Comparison of ENCODE assay signal across 15 mouse cellular contexts in the genomic region with DNA sequence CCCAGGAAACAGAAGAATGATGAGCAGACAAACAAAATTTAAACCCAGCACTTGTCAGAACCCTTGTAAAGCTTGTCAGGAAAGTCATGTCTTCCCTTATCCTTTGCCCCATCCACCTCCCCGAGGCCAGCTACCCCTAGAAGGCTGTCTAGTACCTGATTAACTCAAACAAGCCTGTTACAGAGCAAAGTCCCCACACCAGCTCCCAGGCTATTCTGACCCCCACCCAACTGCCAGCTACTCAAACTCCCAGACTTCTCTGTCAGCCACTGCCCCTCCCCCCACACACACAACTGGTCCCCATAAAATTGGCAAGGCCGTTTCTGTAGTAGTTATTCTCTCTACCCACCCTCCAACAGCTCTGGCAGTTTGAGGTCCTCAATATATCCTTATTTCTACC. TPM values are rescaled to one million over a fixed set of nuclear protein-coding genes. Genes with fewer than 3 reads are reported as not detected.
DNase-seq lines count a peak whose midpoint lies in the region; ATAC-seq and TF ChIP-seq lines count a peak whose summit lies in the region.
"Had no signal": no experiment of that assay in that cellular context is flagged by ENCODE, and none has a peak within 500 bp of the region (broad histone marks: within the 10 kb centered on the region; RNA-seq: fewer than 3 reads in every experiment).

No protein-coding gene starts in this region.

- no peaks in the 10 kb centered on the region for H3K4me1 ChIP-seq in intestine, embryonic 14.5 days (replicated peaks; ENCODE audit: control insufficient read depth, insufficient read depth, low read length)
- no peaks in the 10 kb centered on the region for H3K4me1 ChIP-seq in kidney, adult 2 months (ENCODE audit: control insufficient read depth, insufficient read depth, low read length)
- peaks cover 0 to 7% of the 10 kb centered on the region in 2 experiments; a peak in 1 of 4 replicates for H3K4me1 ChIP-seq in liver, embryonic 14.5 days (replicated peaks; ENCODE audit: control insufficient read depth in 2 of 2, insufficient read depth in 2 of 2, low read length in 1 of 2)
- H3K4me1 ChIP-seq: forebrain, embryonic 10.5 days; hindbrain, embryonic 15.5 days; midbrain, embryonic 15.5 days had no signal

- DNase-seq in intestine, embryonic 14.5 days (ENCODE audit: low spot score) = no peak
- DNase-seq in kidney, adult 2 months = peak; percentile 91
- peak; percentile 82 to 91 for DNase-seq in kidney, postnatal 25 days
- peak in 1 of 3 experiments; percentile 23 for DNase-seq in liver, embryonic 14.5 days (ENCODE audit: low read depth in 3 of 3, low spot score in 3 of 3)
- no peak for DNase-seq in MN1 (ENCODE audit: low spot score)
- no peak for DNase-seq in frontal cortex, postnatal 36 days (ENCODE audit: low spot score in 2 of 2)
- no peak for DNase-seq in heart, adult 11 months
- DNase-seq in cerebellum, adult 11-12 months = no peak
- DNase-seq: cerebellum, adult 11 months; lung, adult 2 months; right cerebral cortex, adult 18-20 months had no signal

- H3K4me3 ChIP-seq in intestine, embryonic 14.5 days (ENCODE audit: low read depth, low read length) = no peak overlapping the region
- no peak overlapping the region for H3K4me3 ChIP-seq in kidney, adult 2 months (ENCODE audit: insufficient read depth, low read depth, low read length)
- H3K4me3 ChIP-seq in liver, embryonic 14.5 days (ENCODE audit: insufficient read depth in 1 of 2, low read depth in 2 of 2, low read length in 2 of 2) = no peak overlapping the region
- H3K4me3 ChIP-seq: forebrain, embryonic 10.5 days; hindbrain, embryonic 15.5 days; midbrain, embryonic 15.5 days had no signal

- H3K36me3 ChIP-seq in intestine, embryonic 14.5 days (ENCODE audit: control insufficient read depth, insufficient read depth, low read length) = peaks cover 40% of the 10 kb centered on the region
- H3K36me3 ChIP-seq in kidney, adult 2 months (ENCODE audit: control insufficient read depth, insufficient read depth, low read length) = peaks cover 4% of the 10 kb centered on the region; the same call in 1 of the 2 replicates
- peaks cover 6% of the 10 kb centered on the region; the same call in 1 of the 2 replicates for H3K36me3 ChIP-seq in liver, embryonic 14.5 days (replicated peaks; ENCODE audit: control insufficient read depth, insufficient read depth, low read depth)

- H3K27me3 ChIP-seq in intestine, embryonic 14.5 days (replicated peaks; ENCODE audit: control insufficient read depth, insufficient read depth, low read length) = no peaks in the 10 kb centered on the region
- H3K27me3 ChIP-seq in kidney, adult 2 months (replicated peaks; ENCODE audit: control insufficient read depth, insufficient read depth, low read length) = no peaks in the 10 kb centered on the region
- H3K27me3 ChIP-seq in liver, embryonic 14.5 days (ENCODE audit: control insufficient read depth, insufficient read depth, low read length) = no peaks in the 10 kb centered on the region
- H3K27me3 ChIP-seq: hindbrain, embryonic 15.5 days; midbrain, embryonic 15.5 days had no signal

- no peak for TF ChIP-seq POLR2A in kidney, adult 2 months (IDR thresholded peaks at IDR 0.05; ENCODE audit: low read depth, low read length)

- H3K9me3 ChIP-seq in intestine, embryonic 14.5 days (ENCODE audit: control insufficient read depth, low read length) = no peaks in the 10 kb centered on the region
- no peaks in the 10 kb centered on the region for H3K9me3 ChIP-seq in liver, embryonic 14.5 days (ENCODE audit: control insufficient read depth, low read length)
- H3K9me3 ChIP-seq: forebrain, embryonic 10.5 days; hindbrain, embryonic 15.5 days; midbrain, embryonic 15.5 days had no signal

- H3K4me2 ChIP-seq in intestine, embryonic 14.5 days (ENCODE audit: low read length) = no peak overlapping the region
- peak overlapping the region; percentile 31 for H3K4me2 ChIP-seq in liver, embryonic 14.5 days (ENCODE audit: low read depth)
- H3K4me2 ChIP-seq: hindbrain, embryonic 15.5 days; midbrain, embryonic 15.5 days had no signal

- no peak for TF ChIP-seq EP300 in liver, embryonic 14.5 days (IDR thresholded peaks at IDR 0.05; ENCODE audit: low read depth)

- no peak overlapping the region for H3K27ac ChIP-seq in intestine, embryonic 14.5 days (ENCODE audit: low read depth)
- H3K27ac ChIP-seq in kidney, adult 2 months (ENCODE audit: insufficient read depth, low read depth, low read length) = peak overlapping the region; percentile 65; the same call in 1 of the 2 replicates
- H3K27ac ChIP-seq in liver, embryonic 14.5 days = no peak overlapping the region
- H3K27ac ChIP-seq: forebrain, embryonic 10.5 days; hindbrain, embryonic 15.5 days; macrophage; midbrain, embryonic 15.5 days had no signal

- 19% methylated on average over 2 of the region's 2 CpGs for WGBS in intestine, embryonic 14.5 days
- 35% methylated on average over 2 of the region's 2 CpGs for WGBS in kidney, adult 2 months
- WGBS in liver, embryonic 14.5 days (ENCODE audit: insufficient replicate concordance) = 22% methylated on average over 2 of the region's 2 CpGs

- H3K9ac ChIP-seq in intestine, embryonic 14.5 days (ENCODE audit: low read length) = no peak overlapping the region
- H3K9ac ChIP-seq in liver, embryonic 14.5 days (replicated peaks) = no peak overlapping the region
- H3K9ac ChIP-seq: hindbrain, embryonic 15.5 days; midbrain, embryonic 15.5 days had no signal

- peak; percentile 87 for ATAC-seq in intestine, embryonic 14.5 days (replicated peaks; ENCODE audit: low FRiP score, low TSS enrichment, low read depth)
- peak; percentile 79; the same call in 1 of the 2 replicates for ATAC-seq in liver, embryonic 14.5 days (ENCODE audit: insufficient read depth)
- ATAC-seq: midbrain, embryonic 15.5 days had no signal

- TF ChIP-seq CTCF in kidney, adult 2 months (conservative IDR thresholded peaks at IDR 0.05; ENCODE audit: insufficient read depth, insufficient read length, low read depth, low read length) = no peak
- no peak for TF ChIP-seq CTCF in liver, embryonic 14.5 days (IDR thresholded peaks at IDR 0.05; ENCODE audit: low read depth)

RNA-seq across cellular contexts. Expression of a gene that starts 21.3 kb away (rescaled TPM):
- polyA plus RNA-seq in intestine, embryonic 14.5 days (2014; fragmentation: Nextera tagmentation; extraction: Ambion mirVana) = 36.9 and 40.5 TPM in 2 replicates
- 11.9 and 13.6 TPM in 2 replicates for polyA plus RNA-seq in kidney, adult 2 months (2012; rRNA removed)
- polyA plus RNA-seq in liver, embryonic 14.5 days (2012; rRNA removed) = 3.6 and 5.1 TPM in 2 replicates
- 12.3 and 13.4 TPM in 2 replicates for polyA plus RNA-seq in liver, embryonic 14.5 days (2014; fragmentation: Nextera tagmentation; extraction: Ambion mirVana)

Comparison
In these comparisons a context has a peak if more than half of its experiments do, and no peak if none do; other contexts are left out.
1. DNase-seq: peak in kidney, adult 2 months (single experiment) and kidney, postnatal 25 days (2 of 2); none in intestine, embryonic 14.5 days (single experiment), MN1 (single experiment), frontal cortex, postnatal 36 days (0 of 2), heart, adult 11 months (single experiment) and cerebellum, adult 11-12 months (single experiment).